Mouse (Mus musculus) right cerebral cortex, adult 2 months (tissue): ENCODE measurements at regions not wholly inside any gene's neighbourhood (a gene's known extent, or its start where the extent isn't known, plus 50 kb on each side); places are given as distances from the start of the nearest gene placed in this dataset.
"Not testable (repeated sequence)": the region's sequence is repeated elsewhere in the genome, so short reads cannot be mapped to it uniquely, and the experiment has no call there.

Experiments used
- DNase-seq, 2 experiments: peaks; one replicate each; pipeline ENCODE4 v3.0.0; 2021 to 2022; ENCODE audit warnings: low spot score in 2 of 2

DNA sequence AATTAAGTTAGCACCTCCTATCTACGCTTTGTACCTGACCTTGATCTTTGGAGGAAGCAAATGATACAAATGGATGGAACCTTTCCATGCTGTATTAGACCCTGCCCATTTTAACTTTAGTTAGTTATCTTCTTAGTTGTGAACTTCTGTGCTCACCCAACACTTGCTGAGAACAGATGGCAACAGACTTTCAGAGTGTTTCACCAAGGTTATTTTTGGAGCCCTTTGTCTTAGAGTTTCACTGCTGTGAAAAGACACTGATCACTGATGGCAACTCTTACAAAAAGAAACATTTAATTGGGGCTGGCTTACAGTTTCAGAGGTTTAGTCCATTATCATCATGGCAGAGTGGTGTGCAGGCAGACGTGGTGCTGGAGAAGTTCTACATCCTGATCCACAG is 88.8 kb upstream of the Zfp746 start:
- no peak for DNase-seq

DNA sequence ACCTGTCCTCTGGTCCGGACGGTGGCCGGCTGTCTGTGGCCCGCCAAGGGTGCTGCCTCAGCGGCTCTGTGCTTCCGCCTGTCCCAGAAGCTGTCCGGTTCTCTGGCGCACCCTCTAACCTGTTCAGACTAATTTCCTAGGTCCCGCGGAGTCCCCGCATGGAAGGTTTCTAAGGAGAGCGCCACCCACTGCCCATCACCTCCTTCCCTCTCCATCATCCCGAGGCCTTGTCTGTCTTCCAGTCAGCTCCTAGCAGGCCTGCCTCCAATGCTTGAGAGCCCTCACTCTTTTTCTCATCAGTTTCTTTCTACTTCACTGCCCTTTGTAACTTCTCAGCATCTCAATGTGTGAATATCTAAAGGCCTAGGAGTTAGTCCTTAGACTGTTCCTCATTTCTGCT is 86.4 kb upstream of the Zfp746 start:
- not testable (repeated sequence) for DNase-seq

DNA sequence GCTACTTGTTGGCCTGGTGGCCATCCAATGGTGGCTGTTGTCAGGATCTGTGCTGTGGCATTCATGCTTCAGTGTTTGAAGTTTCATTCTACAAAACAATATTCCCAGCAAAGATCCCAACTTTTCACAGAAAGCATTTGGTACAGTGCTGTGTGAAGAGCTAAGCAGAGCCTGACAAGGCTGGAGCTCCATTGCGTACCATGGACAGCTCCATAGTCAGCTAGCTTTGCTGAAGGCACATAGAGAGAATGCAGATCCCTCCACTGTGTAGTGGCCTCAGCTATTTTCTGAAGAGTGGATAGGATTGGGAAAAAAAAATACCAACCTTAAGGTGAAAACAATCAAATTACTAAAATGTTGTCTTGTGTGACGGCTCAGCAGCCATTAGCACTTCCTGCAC is 50.5 kb upstream of the Zfp746 start:
- DNase-seq = no peak
